ENCODE assay signal across 7 mouse cellular contexts in genomic region chr14:55458761-55459160, GRCm38 (mm10). TPM values are rescaled to one million over a fixed set of nuclear protein-coding genes. Genes with fewer than 3 reads are reported as not detected.
"Had no signal": no experiment of that assay in that cellular context is flagged by ENCODE, and none has a peak within 500 bp of the region (broad histone marks: within the 10 kb centered on the region; RNA-seq: fewer than 3 reads in every experiment).

No protein-coding gene starts in this region.

- H3K9me3 ChIP-seq: limb, embryonic 15.5 days; midbrain, embryonic 12.5 days had no signal

- H3K9ac ChIP-seq: limb, embryonic 15.5 days; liver, embryonic 14.5 days; midbrain, embryonic 12.5 days; neural tube, embryonic 13.5 days had no signal

- H3K36me3 ChIP-seq: limb, embryonic 15.5 days; midbrain, embryonic 12.5 days; neural tube, embryonic 13.5 days had no signal

- H3K4me3 ChIP-seq: limb, embryonic 15.5 days; midbrain, embryonic 12.5 days; neural tube, embryonic 13.5 days had no signal

- H3K27me3 ChIP-seq: limb, embryonic 15.5 days; midbrain, embryonic 12.5 days; neural tube, embryonic 13.5 days had no signal

- H3K4me2 ChIP-seq: limb, embryonic 15.5 days; midbrain, embryonic 12.5 days; neural tube, embryonic 13.5 days had no signal

- DNase-seq: kidney, adult 11 months had no signal

- H3K4me1 ChIP-seq: limb, embryonic 15.5 days; midbrain, embryonic 12.5 days; neural tube, embryonic 13.5 days had no signal

- H3K27ac ChIP-seq: limb, embryonic 15.5 days; liver, embryonic 14.5 days; midbrain, embryonic 12.5 days; neural tube, embryonic 13.5 days had no signal

- ATAC-seq: midbrain, embryonic 16.5 days had no signal

RNA-seq across cellular contexts. Expression of gene Cpne6, which starts 51.5 kb away (rescaled TPM):
- polyA plus RNA-seq: limb, embryonic 11.5 days had no signal
